Mouse (Mus musculus): ENCODE measurements at regions not wholly inside any gene's neighbourhood (a gene's known extent, or its start where the extent isn't known, plus 50 kb on each side); places are given as distances from the start of the nearest gene placed in this dataset.

GRCm38 (mm10) chr3:132237344-132237743 lies 152.3 kb downstream of the Dkk2 start:
- no peak for ATAC-seq (ENCODE audit: low FRiP score)
- no peak for DNase-seq (ENCODE audit: low spot score)
- Histone ChIP-seq H3K4me2 (replicated peaks; ENCODE audit: low read depth, low read length) (no peak overlapping the region), H3K27ac (ENCODE audit: low read depth, low read length) (no peak overlapping the region), H3K9me3 (ENCODE audit: control insufficient read depth, low read length) (no peaks in the 10 kb centered on the region), H3K9ac (ENCODE audit: low read depth, low read length) (no peak overlapping the region), H3K36me3 (ENCODE audit: control insufficient read depth, insufficient read depth, low read length) (no peaks in the 10 kb centered on the region), H3K27me3 (ENCODE audit: control insufficient read depth, insufficient read depth, low read length) (no peaks in the 10 kb centered on the region), H3K4me3 (ENCODE audit: low read depth, low read length) (no peak overlapping the region), H3K4me1 (replicated peaks; ENCODE audit: control insufficient read depth, insufficient read depth, low read length) (no peaks in the 10 kb centered on the region)
- WGBS: 79% methylated on average over 3 of the region's 3 CpGs

GRCm38 (mm10) chr3:132257834-132258233 lies 172.7 kb downstream of the Dkk2 start:
- WGBS: 83% methylated on average over 1 of the region's 1 CpGs
- DNase-seq (ENCODE audit: low spot score): no peak
- no peak for ATAC-seq (ENCODE audit: low FRiP score)

GRCm38 (mm10) chr3:132269641-132270040 lies 184.5 kb downstream of the Dkk2 start:
- no peaks in the 10 kb centered on the region for H3K36me3 ChIP-seq (ENCODE audit: control insufficient read depth, insufficient read depth, low read length)
- no peak overlapping the region for H3K27ac ChIP-seq (ENCODE audit: low read depth, low read length)
- DNase-seq (ENCODE audit: low spot score) (no peak), ATAC-seq (ENCODE audit: low FRiP score) (no peak)
- H3K4me3 ChIP-seq (ENCODE audit: low read depth, low read length): no peak overlapping the region
- H3K9ac ChIP-seq (ENCODE audit: low read depth, low read length): no peak overlapping the region
- no peaks in the 10 kb centered on the region for H3K27me3 ChIP-seq (ENCODE audit: control insufficient read depth, insufficient read depth, low read length)
- no peaks in the 10 kb centered on the region for H3K9me3 ChIP-seq (ENCODE audit: control insufficient read depth, low read length)
- no peak overlapping the region for H3K4me2 ChIP-seq (replicated peaks; ENCODE audit: low read depth, low read length)
- 84% methylated on average over 1 of the region's 1 CpGs for WGBS
- no peaks in the 10 kb centered on the region for H3K4me1 ChIP-seq (replicated peaks; ENCODE audit: control insufficient read depth, insufficient read depth, low read length)

More at GRCm38 (mm10) chr3:132257834-132258233, 172.7 kb downstream of the Dkk2 start:
- no peak overlapping the region for H3K9ac ChIP-seq (ENCODE audit: low read depth, low read length)
- H3K36me3 ChIP-seq (ENCODE audit: control insufficient read depth, insufficient read depth, low read length): no peaks in the 10 kb centered on the region
- no peak overlapping the region for H3K4me3 ChIP-seq (ENCODE audit: low read depth, low read length)
- no peak overlapping the region for H3K27ac ChIP-seq (ENCODE audit: low read depth, low read length)
- H3K4me2 ChIP-seq (replicated peaks; ENCODE audit: low read depth, low read length): no peak overlapping the region
- H3K27me3 ChIP-seq (ENCODE audit: control insufficient read depth, insufficient read depth, low read length): no peaks in the 10 kb centered on the region
- no peaks in the 10 kb centered on the region for H3K9me3 ChIP-seq (ENCODE audit: control insufficient read depth, low read length)
- no peaks in the 10 kb centered on the region for H3K4me1 ChIP-seq (replicated peaks; ENCODE audit: control insufficient read depth, insufficient read depth, low read length)

GRCm38 (mm10) chr3:132274786-132275185 lies 189.7 kb downstream of the Dkk2 start:
- Histone ChIP-seq H3K4me2 (replicated peaks; ENCODE audit: low read depth, low read length) (no peak overlapping the region), H3K27me3 (ENCODE audit: control insufficient read depth, insufficient read depth, low read length) (no peaks in the 10 kb centered on the region), H3K9ac (ENCODE audit: low read depth, low read length) (no peak overlapping the region), H3K9me3 (ENCODE audit: control insufficient read depth, low read length) (no peaks in the 10 kb centered on the region), H3K4me1 (replicated peaks; ENCODE audit: control insufficient read depth, insufficient read depth, low read length) (no peaks in the 10 kb centered on the region), H3K4me3 (ENCODE audit: low read depth, low read length) (no peak overlapping the region), H3K36me3 (ENCODE audit: control insufficient read depth, insufficient read depth, low read length) (no peaks in the 10 kb centered on the region), H3K27ac (ENCODE audit: low read depth, low read length) (no peak overlapping the region)
- WGBS: 89% methylated on average over 10 of the region's 10 CpGs
- ATAC-seq (ENCODE audit: low FRiP score) (no peak), DNase-seq (ENCODE audit: low spot score) (no peak)

GRCm38 (mm10) chr3:132277771-132278170 lies 192.7 kb downstream of the Dkk2 start:
- DNase-seq (ENCODE audit: low spot score) (no peak), ATAC-seq (ENCODE audit: low FRiP score) (no peak)
- Histone ChIP-seq H3K4me2 (replicated peaks; ENCODE audit: low read depth, low read length) (no peak overlapping the region), H3K4me3 (ENCODE audit: low read depth, low read length) (no peak overlapping the region), H3K27me3 (ENCODE audit: control insufficient read depth, insufficient read depth, low read length) (no peaks in the 10 kb centered on the region), H3K27ac (ENCODE audit: low read depth, low read length) (no peak overlapping the region), H3K4me1 (replicated peaks; ENCODE audit: control insufficient read depth, insufficient read depth, low read length) (no peaks in the 10 kb centered on the region), H3K9ac (ENCODE audit: low read depth, low read length) (no peak overlapping the region), H3K36me3 (ENCODE audit: control insufficient read depth, insufficient read depth, low read length) (no peaks in the 10 kb centered on the region), H3K9me3 (ENCODE audit: control insufficient read depth, low read length) (no peaks in the 10 kb centered on the region)
- 85% methylated on average over 1 of the region's 1 CpGs for WGBS

- no peak overlapping the region for H3K4me2 ChIP-seq (replicated peaks; ENCODE audit: low read depth, low read length)
- H3K9me3 ChIP-seq (ENCODE audit: control insufficient read depth, low read length): no peaks in the 10 kb centered on the region
- no peak for DNase-seq (ENCODE audit: low spot score)
- no peaks in the 10 kb centered on the region for H3K4me1 ChIP-seq (replicated peaks; ENCODE audit: control insufficient read depth, insufficient read depth, low read length)
- H3K9ac ChIP-seq (ENCODE audit: low read depth, low read length): no peak overlapping the region
- ATAC-seq (ENCODE audit: low FRiP score): no peak
- H3K4me3 ChIP-seq (ENCODE audit: low read depth, low read length): no peak overlapping the region
- 57% methylated on average over 3 of the region's 3 CpGs for WGBS
- H3K36me3 ChIP-seq (ENCODE audit: control insufficient read depth, insufficient read depth, low read length): no peaks in the 10 kb centered on the region
- no peaks in the 10 kb centered on the region for H3K27me3 ChIP-seq (ENCODE audit: control insufficient read depth, insufficient read depth, low read length)
- no peak overlapping the region for H3K27ac ChIP-seq (ENCODE audit: low read depth, low read length)
These were observed 202.6 kb downstream of the Dkk2 start for GRCm38 (mm10) chr3:132287714-132288113.

GRCm38 (mm10) chr3:132326961-132327360 lies 241.9 kb downstream of the Dkk2 start:
- 88% methylated on average over 4 of the region's 4 CpGs for WGBS
- Histone ChIP-seq H3K27me3 (ENCODE audit: control insufficient read depth, insufficient read depth, low read length) (no peaks in the 10 kb centered on the region), H3K4me2 (replicated peaks; ENCODE audit: low read depth, low read length) (no peak overlapping the region), H3K9ac (ENCODE audit: low read depth, low read length) (no peak overlapping the region), H3K27ac (ENCODE audit: low read depth, low read length) (no peak overlapping the region), H3K4me1 (replicated peaks; ENCODE audit: control insufficient read depth, insufficient read depth, low read length) (no peaks in the 10 kb centered on the region), H3K9me3 (ENCODE audit: control insufficient read depth, low read length) (no peaks in the 10 kb centered on the region), H3K4me3 (ENCODE audit: low read depth, low read length) (no peak overlapping the region), H3K36me3 (ENCODE audit: control insufficient read depth, insufficient read depth, low read length) (no peaks in the 10 kb centered on the region)
- DNase-seq (ENCODE audit: low spot score) (no peak), ATAC-seq (ENCODE audit: low FRiP score) (no peak)

- no peak overlapping the region for H3K4me2 ChIP-seq (replicated peaks; ENCODE audit: low read depth, low read length)
- DNase-seq (ENCODE audit: low spot score): no peak
- no peak overlapping the region for H3K4me3 ChIP-seq (ENCODE audit: low read depth, low read length)
- WGBS: 48% methylated on average over 3 of the region's 3 CpGs
- H3K36me3 ChIP-seq (ENCODE audit: control insufficient read depth, insufficient read depth, low read length): no peaks in the 10 kb centered on the region
- H3K9me3 ChIP-seq (ENCODE audit: control insufficient read depth, low read length): no peaks in the 10 kb centered on the region
- H3K27me3 ChIP-seq (ENCODE audit: control insufficient read depth, insufficient read depth, low read length): no peaks in the 10 kb centered on the region
- no peak overlapping the region for H3K27ac ChIP-seq (ENCODE audit: low read depth, low read length)
- no peak overlapping the region for H3K9ac ChIP-seq (ENCODE audit: low read depth, low read length)
- ATAC-seq (ENCODE audit: low FRiP score): no peak
- H3K4me1 ChIP-seq (replicated peaks; ENCODE audit: control insufficient read depth, insufficient read depth, low read length): no peaks in the 10 kb centered on the region
These were observed 258.5 kb downstream of the Dkk2 start for GRCm38 (mm10) chr3:132343625-132344024.

GRCm38 (mm10) chr3:132345856-132346255 lies 260.8 kb downstream of the Dkk2 start:
- H3K36me3 ChIP-seq (ENCODE audit: control insufficient read depth, insufficient read depth, low read length): no peaks in the 10 kb centered on the region
- 91% methylated on average over 1 of the region's 1 CpGs for WGBS
- DNase-seq (ENCODE audit: low spot score): no peak
- ATAC-seq (ENCODE audit: low FRiP score): no peak
- no peak overlapping the region for H3K4me3 ChIP-seq (ENCODE audit: low read depth, low read length)
- no peak overlapping the region for H3K9ac ChIP-seq (ENCODE audit: low read depth, low read length)
- H3K9me3 ChIP-seq (ENCODE audit: control insufficient read depth, low read length): no peaks in the 10 kb centered on the region
- H3K4me2 ChIP-seq (replicated peaks; ENCODE audit: low read depth, low read length): no peak overlapping the region
- no peaks in the 10 kb centered on the region for H3K4me1 ChIP-seq (replicated peaks; ENCODE audit: control insufficient read depth, insufficient read depth, low read length)
- H3K27me3 ChIP-seq (ENCODE audit: control insufficient read depth, insufficient read depth, low read length): no peaks in the 10 kb centered on the region
- H3K27ac ChIP-seq (ENCODE audit: low read depth, low read length): no peak overlapping the region
